Mouse (Mus musculus) liver, embryonic 11.5 days (tissue): ENCODE data around the gene P4ha2. TPM values are rescaled to one million over a fixed set of nuclear protein-coding genes. Genes with fewer than 3 reads are reported as not detected.
"Not testable (repeated sequence)": the region's sequence is repeated elsewhere in the genome, so short reads cannot be mapped to it uniquely, and the experiment has no call there.

Experiments used
- ATAC-seq: fragments of 200-750 bp; cut with Nextera tagmentation; replicated peaks from 2 replicates; pipeline ENCODE4 v1.8.0; 2017; ENCODE audit warnings: moderate number of reproducible peaks, mild to moderate bottlenecking, moderate TSS enrichment, moderate library complexity; ENCODE audit not compliant: low FRiP score
- DNase-seq: peaks from one replicate; pipeline ENCODE4 v3.0.0-alpha.2; 2017; ENCODE audit warnings: low spot score
- H3K27ac ChIP-seq: fragments of 300-500 bp; sonication (generic); 2 replicates; pipeline ENCODE4 v1.5.1; 2014; ENCODE audit warnings: mild to moderate bottlenecking, low read depth, low read length, control low read depth
- H3K27me3 ChIP-seq: fragments of 300-500 bp; sonication (generic); replicated peaks from 2 replicates; pipeline ENCODE4 v1.6.1; 2014; ENCODE audit warnings: low read length, mixed read lengths; ENCODE audit not compliant: control insufficient read depth, insufficient read depth
- H3K36me3 ChIP-seq: fragments of 300-500 bp; sonication (generic); 2 replicates; pipeline ENCODE4 v1.6.1; 2014; ENCODE audit warnings: mild to moderate bottlenecking, low read length, moderate library complexity, mixed read lengths; ENCODE audit not compliant: control insufficient read depth, insufficient read depth
- H3K4me1 ChIP-seq: fragments of 300-500 bp; sonication (generic); replicated peaks from 2 replicates; pipeline ENCODE4 v1.6.1; 2014; ENCODE audit warnings: low read length, mixed read lengths; ENCODE audit not compliant: control insufficient read depth, insufficient read depth
- H3K4me2 ChIP-seq: fragments of 300-500 bp; sonication (generic); 2 replicates; pipeline ENCODE4 v1.6.1; 2014; ENCODE audit warnings: mild to moderate bottlenecking, control low read depth, moderate library complexity
- H3K4me3 ChIP-seq: fragments of 300-500 bp; sonication (generic); 2 replicates; pipeline ENCODE4 v1.5.1; 2014; ENCODE audit warnings: low read depth, low read length, control low read depth
- H3K9ac ChIP-seq: fragments of 300-500 bp; sonication (generic); 2 replicates; pipeline ENCODE4 v1.6.1; 2014; ENCODE audit warnings: low read depth, low read length, control low read depth
- H3K9me3 ChIP-seq: fragments of 300-500 bp; sonication (generic); 2 replicates; pipeline ENCODE4 v1.6.1; 2016; ENCODE audit warnings: low read length, inconsistent platforms, mixed read lengths; ENCODE audit not compliant: control insufficient read depth
- WGBS: fragments of 180-500 bp; shearing (Covaris S2); extraction: QIAGEN DNeasy Blood & Tissue Kit; methylation state at CpG from one replicate; pipeline ENCODE4 v1.1.7; 2014; 5-methylcytosine and 5-hydroxymethylcytosine counted together
- polyA plus RNA-seq: library from polyadenylated mRNA; unstranded; fragments of >200 nt; fragmentation: Nextera tagmentation; extraction: Ambion mirVana; gene quantifications from 2 replicates; pipeline ENCODE4 v1.2.1, GENCODE M21; 2014

The P4ha2 gene
- polyA plus RNA-seq, 1 experiment from 2014 or later, result 25.7 TPM

- no peaks in the 10 kb centered on the region; the same call in 1 of the 2 replicates for H3K36me3 ChIP-seq
- H3K9me3 ChIP-seq, result no peaks in the 10 kb centered on the region
- no peak overlapping the region for H3K27ac ChIP-seq
- DNase-seq, result peak; percentile 52
- 31% methylated on average over 15 of the region's 15 CpGs for WGBS
- peaks cover 9% of the 10 kb centered on the region for H3K4me1 ChIP-seq
- peak; percentile 80 for ATAC-seq
- no peak overlapping the region for H3K9ac ChIP-seq
- H3K4me2 ChIP-seq, result peak overlapping the region; percentile 48
- no peaks in the 10 kb centered on the region for H3K27me3 ChIP-seq
- H3K4me3 ChIP-seq, result 0 out of 2 replicates have a peak overlapping the region, but pooled peaks have one; percentile 14
Observed at GRCm38 (mm10) chr11:54126654-54127374, 26.9 kb downstream of the P4ha2 start.

DNA sequence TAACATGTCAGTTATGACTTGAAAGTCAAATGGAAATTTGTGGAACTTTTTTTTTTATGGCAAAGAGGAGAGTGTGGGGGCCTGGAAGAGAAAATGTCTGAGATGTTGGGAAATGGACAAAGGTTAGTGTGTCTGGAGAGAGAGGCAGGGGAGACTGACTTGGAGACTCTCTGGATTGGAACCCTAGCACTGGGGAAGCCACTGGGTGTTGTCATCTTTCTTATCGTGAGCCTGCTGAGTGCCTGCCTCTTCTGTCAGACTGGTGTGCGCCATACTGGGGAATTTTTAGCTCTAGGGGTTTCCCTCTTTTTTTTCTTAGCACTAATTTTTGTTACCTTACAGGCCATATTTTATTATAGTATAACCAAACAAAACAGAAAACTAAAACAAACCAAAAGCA is 27.5 kb downstream of the P4ha2 start:
- no peak overlapping the region for H3K27ac ChIP-seq
- no peak overlapping the region for H3K9ac ChIP-seq
- H3K4me3 ChIP-seq, result 0 out of 2 replicates have a peak overlapping the region, but pooled peaks have one; percentile 14

GRCm38 (mm10) chr11:54129955-54130354 is 30.1 kb downstream of the P4ha2 start:
- Histone ChIP-seq H3K4me2 (no peak overlapping the region), H3K27ac (no peak overlapping the region), H3K36me3 (no peaks in the 10 kb centered on the region; the same call in 1 of the 2 replicates), H3K4me1 (peaks cover 12% of the 10 kb centered on the region), H3K27me3 (no peaks in the 10 kb centered on the region), H3K9me3 (no peaks in the 10 kb centered on the region), H3K9ac (no peak overlapping the region), H3K4me3 (no peak overlapping the region)
- 80% methylated on average over 8 of the region's 8 CpGs for WGBS
- ATAC-seq (no peak), DNase-seq (no peak)

More for the DNA sequence above, 27.5 kb downstream of the P4ha2 start:
- Histone ChIP-seq H3K36me3 (no peaks in the 10 kb centered on the region; the same call in 1 of the 2 replicates), H3K4me1 (peaks cover 9% of the 10 kb centered on the region), H3K4me2 (peak overlapping the region; percentile 48), H3K9me3 (no peaks in the 10 kb centered on the region), H3K27me3 (no peaks in the 10 kb centered on the region)
- 50% methylated on average over 2 of the region's 2 CpGs for WGBS
- DNase-seq (no peak), ATAC-seq (no peak)

- peaks cover 12% of the 10 kb centered on the region for H3K4me1 ChIP-seq
- 84% methylated on average over 6 of the region's 6 CpGs for WGBS
- no peak overlapping the region for H3K4me2 ChIP-seq
- no peaks in the 10 kb centered on the region for H3K27me3 ChIP-seq
- H3K9ac ChIP-seq, result no peak overlapping the region
- no peak overlapping the region for H3K27ac ChIP-seq
- H3K9me3 ChIP-seq, result no peaks in the 10 kb centered on the region
- no peaks in the 10 kb centered on the region; the same call in 1 of the 2 replicates for H3K36me3 ChIP-seq
- ATAC-seq, result no peak
- no peak overlapping the region for H3K4me3 ChIP-seq
- DNase-seq, result no peak
Observed at GRCm38 (mm10) chr11:54130721-54131120, 30.8 kb downstream of the P4ha2 start.

DNA sequence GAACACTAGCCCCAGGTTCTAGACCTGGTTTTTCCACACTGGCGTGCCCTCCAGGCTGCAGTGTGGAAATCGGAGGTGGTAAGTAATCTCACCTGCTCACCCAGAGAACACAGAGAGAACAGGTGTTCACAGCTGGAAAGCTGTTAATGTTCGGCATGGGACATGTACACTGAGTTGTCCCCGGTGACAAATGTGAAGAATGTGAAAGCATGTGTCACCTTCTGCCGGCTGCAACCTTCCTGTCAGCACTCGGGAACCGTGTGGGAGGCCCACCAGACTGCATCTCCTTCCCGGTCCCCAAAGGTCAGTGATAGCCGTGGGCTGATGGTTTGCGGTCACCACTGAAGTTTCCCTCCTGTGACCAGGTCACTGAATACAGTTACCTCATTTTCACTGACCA is 32.4 kb downstream of the P4ha2 start:
- no peak for DNase-seq
- H3K9ac ChIP-seq, result no peak overlapping the region
- no peak for ATAC-seq
- H3K9me3 ChIP-seq, result no peaks in the 10 kb centered on the region
- 79% methylated on average over 10 of the region's 10 CpGs for WGBS
- no peak overlapping the region for H3K4me3 ChIP-seq
- no peaks in the 10 kb centered on the region; the same call in 1 of the 2 replicates for H3K36me3 ChIP-seq
- peaks cover 4% of the 10 kb centered on the region for H3K4me1 ChIP-seq
- no peak overlapping the region for H3K27ac ChIP-seq
- H3K27me3 ChIP-seq, result no peaks in the 10 kb centered on the region
- H3K4me2 ChIP-seq, result no peak overlapping the region

DNA sequence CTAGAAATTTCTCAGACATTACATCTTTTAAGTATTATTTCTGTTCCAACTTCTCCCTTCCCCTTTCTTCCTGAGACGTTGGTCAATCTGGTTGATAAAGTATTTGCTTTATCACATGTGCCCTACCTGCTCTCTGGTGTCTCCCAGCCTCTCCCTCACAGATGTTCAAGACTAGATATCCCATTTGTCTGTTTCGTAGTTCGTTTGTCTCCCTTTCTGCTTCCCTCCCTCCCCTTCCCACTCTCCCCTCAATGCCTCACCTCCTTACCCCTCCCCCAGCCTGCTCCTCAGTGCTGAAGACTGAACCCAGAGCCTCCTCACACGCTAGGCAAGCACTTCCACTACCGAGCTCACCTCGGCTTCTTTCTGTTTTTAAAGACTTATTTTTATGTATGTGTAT is 35.0 kb downstream of the P4ha2 start:
- Histone ChIP-seq H3K27ac (no peak overlapping the region), H3K9me3 (no peaks in the 10 kb centered on the region), H3K36me3 (no peaks in the 10 kb centered on the region), H3K4me2 (no peak overlapping the region), H3K27me3 (no peaks in the 10 kb centered on the region), H3K9ac (no peak overlapping the region), H3K4me3 (no peak overlapping the region), H3K4me1 (peaks cover 3% of the 10 kb centered on the region; the same call in 1 of the 2 replicates)
- ATAC-seq (peak; percentile 73), DNase-seq (no peak)
- WGBS, result 43% methylated on average over 6 of the region's 6 CpGs

DNA sequence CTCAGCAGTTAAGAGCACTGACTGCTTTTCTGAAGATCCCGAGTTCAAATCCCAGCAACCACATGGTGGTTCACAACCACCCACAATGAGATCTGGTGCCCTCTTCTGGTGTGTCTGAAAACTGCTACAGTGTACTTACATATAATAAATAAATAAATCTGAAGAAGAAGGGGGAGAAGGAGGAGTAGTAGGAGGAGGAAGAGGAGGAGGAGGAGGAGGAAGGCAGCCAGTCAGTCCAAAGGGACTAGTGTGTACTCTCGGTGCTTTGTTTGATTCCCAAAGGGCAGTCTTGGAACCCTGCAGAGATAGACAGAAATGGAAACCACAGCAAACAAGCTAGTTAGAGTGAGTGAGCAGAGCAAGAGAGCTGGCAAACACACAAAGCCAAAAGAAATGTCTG is 40.3 kb downstream of the P4ha2 start:
- peak; percentile 77 for DNase-seq

GRCm38 (mm10) chr11:54141200-54141971 is 41.5 kb downstream of the P4ha2 start:
- Histone ChIP-seq H3K4me3 (no peak overlapping the region), H3K27ac (no peak overlapping the region), H3K4me1 (no peaks in the 10 kb centered on the region), H3K9me3 (no peaks in the 10 kb centered on the region), H3K9ac (no peak overlapping the region), H3K4me2 (no peak overlapping the region), H3K36me3 (no peaks in the 10 kb centered on the region), H3K27me3 (no peaks in the 10 kb centered on the region)
- DNase-seq (no peak), ATAC-seq (no peak)
- 77% methylated on average over 7 of the region's 7 CpGs for whole genome bisulfite sequencing

More for the DNA sequence above, 40.3 kb downstream of the P4ha2 start:
- not testable (repeated sequence) for H3K4me1 ChIP-seq, H3K27ac ChIP-seq, H3K9me3 ChIP-seq, H3K36me3 ChIP-seq, H3K4me3 ChIP-seq, H3K27me3 ChIP-seq, H3K4me2 ChIP-seq, H3K9ac ChIP-seq, ATAC-seq
- WGBS, result 45% methylated on average over 2 of the region's 2 CpGs
